Mouse (Mus musculus): Measurements from ENCODE around the gene Ak4.

Ak4 gene

DNA sequence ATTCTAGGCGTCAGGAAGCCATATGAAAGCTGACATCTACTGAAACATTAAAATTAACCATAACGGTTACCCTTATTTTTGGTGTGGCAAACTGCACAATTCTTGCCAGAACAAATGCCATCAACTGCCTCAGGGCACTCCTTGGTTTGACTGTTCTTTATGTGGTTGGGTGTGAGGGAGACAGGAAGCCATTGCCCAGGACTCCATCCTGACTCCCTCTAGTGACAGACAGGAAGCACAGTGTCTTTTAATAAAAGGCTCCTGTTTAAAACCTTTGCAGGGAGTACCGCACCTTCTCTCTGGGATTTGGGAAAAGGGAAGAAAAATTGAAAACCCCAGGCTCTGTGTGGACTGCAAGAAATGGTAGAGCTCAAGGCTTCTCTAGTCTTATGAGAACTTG is 47.2 kb downstream of the Ak4 start:
- no peak for DNase-seq

DNA sequence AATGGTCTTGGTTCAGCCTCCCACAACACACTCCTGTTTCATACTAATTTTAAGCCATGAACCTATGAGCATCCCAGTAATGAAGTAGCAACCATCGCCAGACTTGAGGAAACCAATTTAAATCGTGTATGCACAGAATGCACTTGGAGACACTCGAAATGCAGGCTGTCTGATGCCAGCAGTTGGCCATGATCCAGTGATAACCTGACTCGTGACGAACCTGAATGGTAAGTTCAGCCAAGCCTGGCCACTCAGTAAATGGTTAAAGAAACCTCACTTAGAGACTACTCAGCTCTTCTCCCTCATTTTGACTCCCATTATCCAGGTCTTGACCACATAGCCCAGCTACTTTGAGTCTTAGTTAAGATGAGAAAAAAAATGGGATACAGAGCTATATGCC is 50.2 kb downstream of the Ak4 start:
- DNase-seq, result no peak

- peak; percentile 26 for DNase-seq
Observed at GRCm38 (mm10) chr4:101470543-101470942, 51.5 kb downstream of the Ak4 start.

GRCm38 (mm10) chr4:101472767-101473166 is 53.7 kb downstream of the Ak4 start:
- no peak for DNase-seq

- DNase-seq, result no peak
Observed at GRCm38 (mm10) chr4:101490320-101490917, 71.3 kb downstream of the Ak4 start.

- DNase-seq, result no peak
Observed at GRCm38 (mm10) chr4:101491704-101492103, 72.6 kb downstream of the Ak4 start.

DNA sequence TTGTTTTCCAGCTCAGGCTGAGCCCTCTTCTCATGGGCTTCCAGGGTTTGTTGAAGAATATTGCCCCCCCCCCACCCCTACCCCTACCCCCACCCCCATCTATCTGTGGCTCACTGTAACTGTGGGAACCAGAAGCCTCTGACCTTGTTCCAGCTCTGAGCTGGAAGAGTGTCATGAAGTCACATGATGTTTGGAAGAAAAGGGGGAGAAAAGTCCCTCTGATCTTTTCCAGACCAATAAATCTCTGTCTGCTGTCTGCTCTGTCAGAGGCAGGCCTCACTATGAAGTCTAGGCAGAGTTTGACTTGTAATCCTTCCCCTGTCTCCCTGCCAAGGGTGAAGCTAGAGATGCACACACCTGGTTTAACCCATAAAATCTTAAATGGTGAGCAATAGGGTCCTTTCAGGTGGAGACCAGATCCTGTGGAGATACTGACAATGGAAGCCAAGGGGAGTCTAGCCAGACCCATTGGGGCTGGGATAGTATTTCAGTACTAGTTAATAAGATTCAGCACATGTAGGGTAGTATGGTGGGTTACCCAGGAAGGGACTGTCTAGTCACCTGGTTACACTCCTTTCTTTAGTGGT is 74.6 kb downstream of the Ak4 start:
- no peak for DNase-seq

- DNase-seq, result no peak
Observed at GRCm38 (mm10) chr4:101496188-101496533, 77.1 kb downstream of the Ak4 start.

DNA sequence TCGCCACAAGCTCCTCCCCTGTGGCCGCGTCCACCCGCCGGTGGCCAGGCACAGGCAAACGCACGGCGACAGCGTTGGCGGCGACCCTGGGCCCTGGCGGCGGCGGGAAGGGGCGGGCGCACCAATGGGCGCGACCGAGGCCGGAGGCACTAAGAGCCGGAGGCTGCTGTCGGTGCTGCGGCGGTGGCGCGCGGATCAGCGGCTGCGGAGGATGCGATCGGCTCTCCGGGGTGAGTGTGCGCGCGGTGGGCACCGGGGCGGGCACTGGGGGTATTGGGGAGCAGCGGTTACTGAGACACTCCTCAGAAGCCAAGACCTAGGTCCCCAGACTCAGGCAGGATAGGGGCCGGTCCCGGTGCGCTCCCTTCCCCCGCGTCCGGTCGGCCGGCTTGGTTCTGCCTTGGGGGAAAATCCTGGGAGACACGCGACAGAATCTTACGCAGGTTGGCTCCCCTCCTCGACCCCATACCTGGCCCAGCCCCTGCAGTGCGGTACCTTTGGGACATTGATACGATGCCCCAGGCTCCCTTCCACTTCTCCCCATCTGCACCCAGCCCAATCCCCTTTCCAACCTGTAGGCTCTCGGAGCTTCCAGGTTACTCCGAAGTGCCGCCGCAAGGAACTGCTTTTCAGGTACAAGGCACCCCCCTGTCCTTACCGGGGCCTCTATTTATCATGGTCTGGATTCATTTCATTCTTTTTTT is 77.6 kb downstream of the Ak4 start, which contains the start of gene Dnajc6:
TSS of gene Dnajc6 (plus strand) at position 115 of the 704 bp plus-strand sequence.
- peak; percentile 60 for DNase-seq

DNA sequence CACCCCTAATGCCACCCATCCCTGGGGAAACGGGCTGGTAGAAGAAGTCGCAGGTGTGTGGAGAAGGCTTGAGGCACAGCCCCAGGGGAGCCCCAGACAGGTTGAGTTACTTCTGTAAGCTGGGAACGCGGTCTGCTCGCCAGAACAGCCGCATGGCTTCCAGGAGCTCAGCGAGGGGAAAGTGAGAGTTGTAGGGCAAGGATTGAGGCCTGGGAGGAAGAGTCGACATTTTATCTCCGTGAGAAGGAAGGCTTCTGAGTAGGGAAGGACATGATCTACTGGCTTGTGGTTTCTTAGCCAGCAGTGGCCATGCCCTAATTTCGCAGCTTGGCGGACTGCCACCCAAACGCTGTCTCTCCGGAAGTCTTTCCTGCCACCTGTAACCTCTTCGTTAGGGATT is 78.3 kb downstream of the Ak4 start:
- DNase-seq, result no peak

DNA sequence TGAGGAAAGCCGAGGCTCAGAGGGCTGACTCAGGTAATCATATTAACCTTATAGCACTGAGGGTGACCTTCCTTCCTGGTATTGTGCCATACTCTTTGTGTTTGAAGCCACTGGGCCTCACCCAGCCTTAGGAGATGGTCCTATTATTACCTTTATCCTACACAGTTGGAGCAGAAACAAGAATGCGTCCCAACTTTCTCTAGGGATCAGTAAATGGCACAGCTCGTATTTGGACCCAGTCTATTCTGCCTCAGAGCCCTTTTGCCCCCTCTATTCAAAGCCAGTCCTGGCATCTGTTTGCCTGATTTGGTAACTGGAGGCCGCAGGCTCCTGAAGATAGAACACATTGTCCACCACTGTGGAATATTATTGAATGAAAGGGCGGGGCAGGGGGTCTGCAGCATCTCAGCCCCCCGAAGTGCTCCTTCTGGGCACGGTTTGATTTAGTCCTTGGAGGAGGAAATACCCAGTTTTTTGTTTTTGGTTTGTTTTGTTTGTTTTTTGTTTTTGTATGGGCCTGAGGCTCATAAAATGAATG is 85.5 kb downstream of the Ak4 start:
- DNase-seq, result no peak

GRCm38 (mm10) chr4:101505966-101506365 is 86.9 kb downstream of the Ak4 start:
- no peak for DNase-seq

DNA sequence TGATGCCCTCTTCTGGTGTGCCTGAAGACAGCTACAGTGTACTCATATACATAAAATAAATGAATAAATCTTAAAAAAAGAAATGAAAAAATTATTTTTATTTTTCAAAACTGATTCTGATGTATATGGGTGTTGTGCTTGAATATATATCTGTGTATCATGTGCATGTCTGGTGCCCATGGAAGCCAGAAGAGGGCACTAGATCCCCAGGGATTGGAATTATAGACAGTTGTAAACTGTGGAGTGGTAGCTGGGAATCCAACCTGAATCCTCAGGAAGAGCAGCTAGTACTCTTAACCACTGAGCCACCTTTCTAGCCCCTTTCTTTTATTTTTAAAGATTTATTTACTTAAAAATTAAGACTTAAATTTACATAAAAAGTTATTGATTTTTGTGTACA is 87.3 kb downstream of the Ak4 start:
- no peak for DNase-seq

GRCm38 (mm10) chr4:101507571-101508422 is 88.7 kb downstream of the Ak4 start:
- peak; percentile 78 for DNase-seq

DNA sequence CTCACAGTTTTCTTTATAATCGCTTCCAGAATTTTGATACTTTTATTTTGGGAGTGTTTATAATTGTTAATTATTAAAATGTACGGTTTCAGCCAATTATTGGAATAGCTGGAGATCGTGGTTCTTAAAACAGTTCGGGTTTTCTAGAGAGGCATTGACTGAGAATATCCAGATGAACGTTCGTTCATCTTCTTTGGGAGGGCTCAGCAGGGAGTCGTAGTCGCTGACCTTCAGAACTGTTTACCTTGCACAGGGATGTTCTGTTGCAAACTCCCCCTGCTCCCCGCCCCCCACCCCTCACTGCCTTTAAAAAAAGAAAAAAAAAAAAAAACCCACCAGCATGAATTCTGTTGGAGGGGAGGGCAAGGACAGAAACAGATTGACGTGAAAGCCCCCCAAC is 89.4 kb downstream of the Ak4 start:
- DNase-seq, result no peak

GRCm38 (mm10) chr4:101508851-101509577 is 89.9 kb downstream of the Ak4 start:
- peak; percentile 85 for DNase-seq

- DNase-seq, result no peak
Observed at GRCm38 (mm10) chr4:101510111-101510903, 91.2 kb downstream of the Ak4 start.

GRCm38 (mm10) chr4:101510904-101511210 is 91.8 kb downstream of the Ak4 start:
- DNase-seq, result no peak

GRCm38 (mm10) chr4:101511768-101512521 is 92.9 kb downstream of the Ak4 start:
- no peak for DNase-seq

GRCm38 (mm10) chr4:101513251-101513650 is 94.2 kb downstream of the Ak4 start:
- DNase-seq, result no peak

- DNase-seq, result no peak
Observed at GRCm38 (mm10) chr4:101515853-101516252, 96.8 kb downstream of the Ak4 start.
